Mouse (Mus musculus) right cerebral cortex, postnatal 25 days (tissue): ENCODE data around the gene Gm45521.

Source experiments
- DNase-seq: peaks from one replicate; pipeline ENCODE4 v3.0.0; 2022

Gene Gm45521

GRCm38 (mm10) chr14:7957049-7957448, at the start of gene Gm45521:
TSS of gene Gm45521 (plus strand) at chr14:7957288.
- no peak for DNase-seq

GRCm38 (mm10) chr14:7909472-7909871, 47.6 kb upstream of the Gm45521 start:
- no peak for DNase-seq

- DNase-seq, result no peak
These were observed 43.2 kb upstream of the Gm45521 start for GRCm38 (mm10) chr14:7913842-7914241.

GRCm38 (mm10) chr14:7914461-7914860, 42.6 kb upstream of the Gm45521 start:
- DNase-seq, result no peak

GRCm38 (mm10) chr14:7918150-7918991, 38.7 kb upstream of the Gm45521 start:
- no peak for DNase-seq

GRCm38 (mm10) chr14:7919309-7919708, 37.8 kb upstream of the Gm45521 start:
- no peak for DNase-seq

- no peak for DNase-seq
These were observed 37.2 kb upstream of the Gm45521 start for GRCm38 (mm10) chr14:7919921-7920320.

GRCm38 (mm10) chr14:7921459-7921858, 35.6 kb upstream of the Gm45521 start:
- DNase-seq, result no peak

GRCm38 (mm10) chr14:7923635-7924034, 33.5 kb upstream of the Gm45521 start:
- no peak for DNase-seq

GRCm38 (mm10) chr14:7928362-7928761, 28.7 kb upstream of the Gm45521 start:
- DNase-seq, result no peak

GRCm38 (mm10) chr14:7929029-7929428, 28.1 kb upstream of the Gm45521 start:
- DNase-seq, result no peak

GRCm38 (mm10) chr14:7932151-7932550, 24.9 kb upstream of the Gm45521 start:
- DNase-seq, result no peak

GRCm38 (mm10) chr14:7934166-7934565, 22.9 kb upstream of the Gm45521 start:
- DNase-seq, result no peak

GRCm38 (mm10) chr14:7937052-7937630, 19.9 kb upstream of the Gm45521 start:
- DNase-seq, result no peak

GRCm38 (mm10) chr14:7938809-7939784, 18.0 kb upstream of the Gm45521 start:
- DNase-seq, result no peak

- no peak for DNase-seq
These were observed 15.7 kb upstream of the Gm45521 start for GRCm38 (mm10) chr14:7941413-7941812.

GRCm38 (mm10) chr14:7943101-7943800, 13.8 kb upstream of the Gm45521 start:
- no peak for DNase-seq

- DNase-seq, result no peak
These were observed 13.3 kb upstream of the Gm45521 start for GRCm38 (mm10) chr14:7943801-7944135.

- DNase-seq, result no peak
These were observed 12.6 kb upstream of the Gm45521 start for GRCm38 (mm10) chr14:7944349-7945039.

GRCm38 (mm10) chr14:7945261-7945660, 11.8 kb upstream of the Gm45521 start:
- no peak for DNase-seq

GRCm38 (mm10) chr14:7951234-7951633, 5.9 kb upstream of the Gm45521 start:
- DNase-seq, result no peak

GRCm38 (mm10) chr14:7952610-7953254, 4.4 kb upstream of the Gm45521 start:
- no peak for DNase-seq
